Mouse (Mus musculus): Measurements from ENCODE around the gene Retreg1. TPM values are rescaled to one million over a fixed set of nuclear protein-coding genes. Genes with fewer than 3 reads are reported as not detected.
A peak's percentile ranks its signal among the peaks of the same experiment; 100 is the strongest.

Retreg1 gene
- total RNA-seq, 2 experiments from 2014 or later: 151 to 159 TPM

DNA sequence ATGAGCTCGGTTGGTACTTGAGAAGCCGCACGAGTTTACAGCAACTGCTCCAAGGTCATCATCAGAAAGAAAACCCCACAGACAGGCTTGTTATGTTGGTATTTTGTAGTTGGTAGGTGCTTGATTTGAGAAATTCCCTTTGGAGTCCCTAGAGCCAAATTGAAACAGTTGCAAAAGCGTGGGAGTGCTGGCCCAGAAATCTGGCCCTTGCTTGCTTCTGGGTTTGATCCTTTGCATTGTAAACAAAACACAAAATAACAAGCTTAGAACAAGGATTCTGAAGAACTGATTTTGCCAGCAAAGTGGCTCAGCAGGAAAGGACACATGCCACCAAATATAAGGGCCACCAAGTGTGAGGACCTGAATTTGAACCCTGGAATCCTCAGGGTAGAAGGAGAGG lies 71.2 kb downstream of the Retreg1 start:
- intact Hi-C loops (cut with DNase I): no loop called here
- no peak for DNase-seq

DNA sequence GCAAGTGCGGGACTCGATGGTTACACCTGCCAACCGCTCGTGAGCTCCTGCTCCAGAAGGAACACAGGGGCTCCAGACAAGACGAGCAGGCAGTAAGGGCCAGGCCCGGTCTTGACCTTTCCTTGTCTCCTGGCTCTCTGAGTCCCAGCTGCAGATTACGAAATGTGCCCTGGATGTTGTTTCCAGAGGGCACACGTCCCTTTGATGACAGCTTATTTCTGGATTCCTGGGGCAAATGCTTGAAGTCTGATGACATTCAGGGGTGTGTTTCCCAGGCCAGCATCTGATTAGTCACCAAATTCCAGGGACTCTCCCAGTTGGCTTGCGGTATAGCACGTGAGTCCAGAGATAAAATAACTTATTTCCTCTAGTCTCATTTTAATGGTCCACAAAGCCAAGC lies 72.0 kb downstream of the Retreg1 start:
- intact Hi-C loops (cut with DNase I): no loop called here

DNA sequence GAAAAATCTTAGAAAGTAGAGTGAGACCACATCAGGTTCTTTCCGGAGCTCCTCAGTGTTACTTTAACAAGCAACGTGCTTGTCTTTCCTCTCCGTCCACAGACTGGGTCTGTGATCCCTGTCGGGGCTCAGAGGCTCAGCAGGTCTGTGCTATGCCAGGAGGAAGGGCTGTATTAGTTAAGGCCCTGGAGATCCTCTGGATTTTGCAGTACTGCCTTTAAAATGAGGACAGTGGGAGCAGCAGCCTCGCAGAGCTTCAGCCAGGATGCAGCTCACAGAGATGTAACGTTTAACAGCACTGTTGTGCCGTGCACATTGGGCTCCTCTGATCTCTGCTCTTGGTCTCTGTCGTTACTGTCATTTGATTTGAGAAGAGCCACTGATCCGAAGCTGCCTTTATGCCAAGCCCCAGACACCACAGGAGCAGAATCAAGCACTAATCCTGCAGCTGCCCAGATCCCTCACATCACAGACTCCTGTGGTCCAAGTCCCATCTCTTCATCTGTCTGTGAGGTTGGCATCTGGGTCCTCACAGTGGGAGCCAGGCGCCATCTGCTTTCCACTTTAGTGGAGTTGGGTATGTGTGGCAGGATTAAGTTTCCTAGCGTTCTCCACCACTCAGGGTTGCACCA lies 72.7 kb downstream of the Retreg1 start:
- intact Hi-C loops (cut with DNase I): no loop called here
- no peak for DNase-seq

More for the DNA sequence above, 72.0 kb downstream of the Retreg1 start:
- peak; percentile 79 to 82 for DNase-seq

DNA sequence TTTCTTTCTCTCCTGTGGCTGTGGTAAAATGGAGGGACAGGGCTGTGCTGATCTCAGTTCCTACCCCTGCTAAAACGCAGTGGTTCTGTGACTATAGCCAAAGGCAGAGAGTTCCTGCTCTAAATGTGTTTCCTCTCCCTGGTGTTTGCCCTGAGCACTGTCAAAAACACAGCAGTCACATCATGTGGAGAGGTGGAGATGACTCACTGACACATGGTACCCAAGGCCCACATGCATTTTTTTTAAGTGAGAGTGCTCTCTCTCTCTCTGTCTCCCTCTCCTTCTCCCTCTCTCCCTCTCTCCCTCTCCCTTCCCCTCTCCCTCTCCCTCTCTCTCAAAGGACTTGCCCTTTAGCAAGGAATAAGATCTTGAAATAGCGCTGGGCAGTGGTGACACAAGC lies 73.3 kb downstream of the Retreg1 start:
- intact Hi-C loops (cut with DNase I): no loop called here
- no peak for DNase-seq

DNA sequence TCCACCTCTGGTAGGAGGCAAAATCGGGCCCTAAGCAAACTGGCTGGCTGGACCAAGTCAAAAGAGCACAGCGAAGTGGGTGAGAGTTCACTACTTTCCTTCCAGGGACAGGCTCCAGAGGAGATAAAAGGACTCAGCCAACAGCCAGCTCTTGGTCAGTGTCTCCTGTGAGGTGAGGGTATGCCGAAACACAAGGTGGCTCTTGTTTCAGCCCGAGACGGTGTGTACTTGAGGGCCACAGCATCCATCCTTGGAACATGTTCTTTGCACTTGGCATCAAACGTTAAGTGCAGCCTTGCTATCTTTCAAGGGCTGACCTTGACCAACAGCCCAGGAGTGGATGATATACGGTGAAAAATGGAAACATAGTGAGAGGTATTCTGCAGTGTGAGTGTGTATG lies 75.7 kb downstream of the Retreg1 start:
- intact Hi-C loops (cut with DNase I): no loop called here
- DNase-seq: peak; percentile 54 to 65

DNA sequence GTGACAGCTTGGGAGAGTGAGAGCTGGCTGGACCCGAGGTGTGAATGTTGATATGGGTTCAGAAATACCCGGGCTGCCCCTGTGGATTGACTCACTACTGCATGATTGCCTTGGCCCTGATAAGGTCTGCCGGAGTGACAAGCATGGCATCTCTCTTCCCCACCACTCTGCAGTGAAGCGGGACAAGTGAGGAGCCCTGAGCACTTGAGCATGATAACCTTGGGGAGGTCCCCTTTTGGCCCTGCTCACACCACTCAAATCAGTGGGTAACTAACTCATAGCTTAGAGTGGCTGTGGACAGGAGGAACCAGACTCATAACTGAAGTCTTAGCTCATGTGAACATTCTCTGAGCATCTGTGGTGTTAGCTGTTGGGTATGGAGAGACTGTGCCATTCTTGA lies 77.0 kb downstream of the Retreg1 start:
- peak; percentile 66 to 75 for DNase-seq
- intact Hi-C loops (cut with DNase I): no loop called here

DNA sequence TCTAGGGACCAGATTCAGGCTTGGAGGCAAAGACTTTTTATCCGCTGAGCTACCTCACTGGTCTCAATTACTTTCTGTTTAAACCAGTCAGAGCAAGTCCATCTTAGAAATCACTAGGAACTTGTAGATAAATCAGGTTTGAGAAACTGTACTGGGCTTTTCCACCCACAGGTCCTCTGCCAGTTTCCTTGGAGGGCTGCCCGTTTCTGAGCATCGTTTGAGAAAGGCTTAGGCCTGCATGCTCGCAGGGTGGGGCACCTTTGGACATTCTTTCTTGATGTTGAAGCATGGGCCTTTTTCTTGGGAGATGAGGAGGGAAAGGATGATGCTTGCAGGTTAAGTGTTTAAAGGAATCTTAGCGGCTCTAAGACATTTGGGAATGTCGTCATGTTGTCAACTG lies 77.9 kb downstream of the Retreg1 start:
- intact Hi-C loops (cut with DNase I): no loop called here

GRCm38 (mm10) chr15:25922007-25922406 lies 79.0 kb downstream of the Retreg1 start:
- intact Hi-C loops (cut with DNase I): no loop called here
- DNase-seq: no peak

More for the DNA sequence above, 77.9 kb downstream of the Retreg1 start:
- DNase-seq: no peak

DNA sequence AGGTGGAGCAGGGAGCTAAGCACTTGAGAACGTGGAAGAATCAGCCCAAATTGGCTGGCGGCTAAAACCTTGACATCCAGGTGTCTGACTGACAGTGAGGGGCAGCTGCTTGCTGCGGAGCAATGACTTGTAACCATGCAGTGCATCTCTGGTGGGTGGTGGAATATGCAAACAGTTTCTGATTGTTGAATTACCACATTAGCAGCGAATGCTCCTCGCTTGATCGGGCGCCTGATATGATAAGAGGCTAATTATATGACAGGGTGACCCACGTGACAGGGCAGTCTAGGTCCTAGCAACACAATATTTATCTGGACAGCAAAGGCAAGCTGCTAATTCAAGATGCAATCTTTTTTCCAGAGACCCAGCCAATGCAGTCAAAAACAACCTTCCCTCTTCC lies 80.9 kb downstream of the Retreg1 start:
- no peak for DNase-seq
- intact Hi-C loops (cut with DNase I): no loop called here

DNA sequence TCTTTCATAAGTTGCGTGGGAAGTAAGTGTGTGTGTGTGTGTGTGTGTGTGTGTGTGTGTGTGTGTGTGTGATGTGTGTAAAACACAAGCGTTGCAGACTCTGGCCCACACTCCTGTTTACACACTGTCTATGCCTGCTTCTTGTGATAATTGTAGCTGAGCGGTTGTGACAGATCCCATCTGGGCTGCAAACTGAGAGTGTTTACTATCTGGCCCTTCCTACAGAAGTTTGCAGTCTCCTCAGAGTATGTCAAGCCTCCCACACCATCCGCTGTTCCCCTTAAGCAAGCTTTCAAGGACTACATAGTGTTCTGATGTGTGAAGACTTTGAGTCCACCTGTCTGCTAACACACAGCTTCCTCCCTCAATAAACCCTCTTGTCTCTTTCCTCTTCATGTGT lies 83.2 kb downstream of the Retreg1 start:
- no peak for DNase-seq
- intact Hi-C loops (cut with DNase I): no loop called here

- no peak for DNase-seq
- intact Hi-C loops (cut with DNase I): no loop called here
These were observed 84.1 kb downstream of the Retreg1 start for GRCm38 (mm10) chr15:25927106-25927505.

DNA sequence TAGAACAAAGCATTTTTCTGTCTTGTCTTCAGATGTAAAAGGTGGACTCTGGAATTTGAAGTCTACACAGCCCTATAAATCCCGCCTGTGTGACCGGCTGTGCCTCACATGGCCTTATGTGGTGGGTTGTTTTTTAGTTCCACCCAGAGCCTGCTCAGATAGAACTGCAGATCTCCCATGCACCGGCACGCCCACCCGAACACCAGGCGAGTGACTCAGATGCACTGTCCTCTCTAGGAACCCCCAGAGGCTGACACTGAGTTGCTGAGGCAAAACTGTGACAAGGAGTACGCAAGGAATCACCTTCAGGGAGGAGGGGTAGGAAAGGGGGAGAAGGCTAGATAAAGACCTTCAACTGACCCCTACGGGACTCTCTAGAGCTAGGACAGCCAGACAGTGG lies 85.0 kb downstream of the Retreg1 start:
- intact Hi-C loops (cut with DNase I): no loop called here
- no peak for DNase-seq

- DNase-seq: no peak
These were observed 85.9 kb downstream of the Retreg1 start for GRCm38 (mm10) chr15:25928831-25929230.

DNA sequence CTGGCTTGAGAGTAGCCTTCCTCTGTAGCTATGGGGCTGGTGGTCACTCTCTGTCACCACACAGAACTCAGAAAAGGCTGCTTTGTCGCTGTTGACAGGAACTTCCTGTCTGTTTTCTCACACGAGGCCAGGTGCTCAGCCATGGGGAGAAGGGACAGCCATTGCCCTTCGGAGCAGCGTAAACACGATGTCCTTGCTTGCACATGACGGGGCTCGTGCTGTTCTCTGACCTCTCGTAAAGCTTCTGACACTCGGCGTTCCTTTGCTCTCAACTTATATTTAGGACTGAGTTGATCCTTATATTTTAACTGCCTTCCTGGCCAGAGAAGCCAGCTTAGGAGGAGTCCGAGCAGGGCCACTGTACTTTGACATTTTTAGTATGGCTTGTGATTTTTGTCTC lies 86.5 kb downstream of the Retreg1 start:
- peak; percentile 53 to 60 for DNase-seq
- intact Hi-C loops (cut with DNase I): no loop called here

More at GRCm38 (mm10) chr15:25928831-25929230, 85.9 kb downstream of the Retreg1 start:
- intact Hi-C loops (cut with DNase I): no loop called here

DNA sequence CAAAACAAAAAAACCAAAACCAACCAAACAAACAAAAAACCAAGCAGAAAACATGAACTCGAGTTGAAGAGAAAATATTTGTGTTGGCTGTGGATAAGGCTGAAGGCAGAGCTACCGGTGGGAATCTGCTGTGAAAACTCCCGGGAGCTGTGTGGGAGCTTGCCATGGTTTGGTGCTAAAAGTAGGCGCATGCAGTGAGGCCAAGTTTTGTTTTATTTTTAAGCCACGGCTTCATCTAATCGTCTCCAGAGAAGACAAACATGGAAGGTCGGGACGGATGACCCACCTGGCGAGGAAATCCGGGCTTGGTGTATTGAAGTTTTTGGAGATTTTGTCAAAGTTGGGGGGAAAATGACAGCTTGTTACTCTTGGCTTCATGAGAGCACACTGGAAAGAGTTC lies 87.0 kb downstream of the Retreg1 start:
- DNase-seq: peak; percentile 71 to 72
- intact Hi-C loops (cut with DNase I): no loop called here

GRCm38 (mm10) chr15:25930657-25931056 lies 87.7 kb downstream of the Retreg1 start:
- intact Hi-C loops (cut with DNase I): no loop called here
- no peak for DNase-seq

GRCm38 (mm10) chr15:25932497-25932896 lies 89.5 kb downstream of the Retreg1 start:
- DNase-seq: no peak
- intact Hi-C loops (cut with DNase I): no loop called here

GRCm38 (mm10) chr15:25932937-25933684 lies 90.1 kb downstream of the Retreg1 start:
- peak; percentile 88 to 91 for DNase-seq
- intact Hi-C loops (cut with DNase I): no loop called here

GRCm38 (mm10) chr15:25933685-25934108 lies 90.7 kb downstream of the Retreg1 start:
- DNase-seq: no peak
- intact Hi-C loops (cut with DNase I): no loop called here

DNA sequence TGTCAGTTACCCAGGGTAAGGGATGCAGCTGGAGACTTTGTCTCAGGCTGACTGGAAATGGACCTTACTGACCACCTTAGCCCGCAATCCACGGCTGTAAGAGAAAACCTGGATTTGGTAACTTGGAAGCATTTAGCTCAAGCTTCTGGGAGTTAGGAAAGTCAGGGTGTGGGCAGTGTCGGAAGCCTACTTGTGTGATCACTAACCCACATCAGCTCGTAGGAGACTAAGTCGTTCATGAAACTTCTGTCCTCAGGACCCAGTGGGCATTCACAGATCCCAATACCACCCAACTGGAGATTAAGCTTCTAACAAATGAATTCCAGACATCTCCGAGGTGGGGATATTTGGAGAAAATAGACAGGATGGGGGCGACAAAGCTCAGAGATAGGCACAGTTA lies 91.4 kb downstream of the Retreg1 start:
- no peak for DNase-seq
- intact Hi-C loops (cut with DNase I): no loop called here

- intact Hi-C loops (cut with DNase I): no loop called here
These were observed 95.5 kb downstream of the Retreg1 start for GRCm38 (mm10) chr15:25938496-25938895.

More at GRCm38 (mm10) chr15:25938496-25938895, 95.5 kb downstream of the Retreg1 start:
- no peak for DNase-seq
